Mouse (Mus musculus): ENCODE results near the gene Katnal1. TPM values are rescaled to one million over a fixed set of nuclear protein-coding genes. Genes with fewer than 3 reads are reported as not detected.

Katnal1 gene
- polyA plus RNA-seq, 1 experiment = 5.6 TPM

- no peak for DNase-seq
- Histone ChIP-seq H3K27ac (ENCODE audit: control insufficient read depth, insufficient read depth, low read length) (peak overlapping the region; percentile 98), H3K36me3 (ENCODE audit: control insufficient read depth, insufficient read depth, low read length) (no peaks in the 10 kb centered on the region; the same call in 1 of the 2 replicates), H3K4me1 (replicated peaks; ENCODE audit: control insufficient read depth, insufficient read depth, low read length) (peaks cover 55% of the 10 kb centered on the region), H3K4me3 (ENCODE audit: control insufficient read depth, insufficient read depth, low read length) (no peak overlapping the region), H3K27me3 (ENCODE audit: control insufficient read depth, insufficient read depth, low read length) (no peaks in the 10 kb centered on the region)
- 80% methylated on average over 15 of the region's 15 CpGs for WGBS
- no peak for TF ChIP-seq CTCF (IDR thresholded peaks at IDR 0.05; ENCODE audit: borderline replicate concordance, control insufficient read depth, extremely low read depth, insufficient read depth, low read length, poor library complexity)
- no peak for TF ChIP-seq POLR2A (IDR thresholded peaks at IDR 0.05; ENCODE audit: control insufficient read depth, extremely low read depth, insufficient read depth, low read length, poor library complexity)
Observed at GRCm38 (mm10) chr5:148965089-148965591, 36.0 kb upstream of the Katnal1 start.

- no peak for TF ChIP-seq CTCF (IDR thresholded peaks at IDR 0.05; ENCODE audit: borderline replicate concordance, control insufficient read depth, extremely low read depth, insufficient read depth, low read length, poor library complexity)
- no peak for TF ChIP-seq POLR2A (IDR thresholded peaks at IDR 0.05; ENCODE audit: control insufficient read depth, extremely low read depth, insufficient read depth, low read length, poor library complexity)
- DNase-seq = no peak
- Histone ChIP-seq H3K4me3 (ENCODE audit: control insufficient read depth, insufficient read depth, low read length) (no peak overlapping the region), H3K4me1 (replicated peaks; ENCODE audit: control insufficient read depth, insufficient read depth, low read length) (peaks cover 52% of the 10 kb centered on the region), H3K36me3 (ENCODE audit: control insufficient read depth, insufficient read depth, low read length) (no peaks in the 10 kb centered on the region; the same call in 1 of the 2 replicates), H3K27ac (ENCODE audit: control insufficient read depth, insufficient read depth, low read length) (peak overlapping the region; percentile 47; the same call in 1 of the 2 replicates), H3K27me3 (ENCODE audit: control insufficient read depth, insufficient read depth, low read length) (no peaks in the 10 kb centered on the region)
- WGBS = 86% methylated on average over 1 of the region's 1 CpGs
Observed at GRCm38 (mm10) chr5:148964251-148964650, 35.1 kb upstream of the Katnal1 start.

GRCm38 (mm10) chr5:148960211-148960610, 31.1 kb upstream of the Katnal1 start:
- Histone ChIP-seq H3K27me3 (ENCODE audit: control insufficient read depth, insufficient read depth, low read length) (no peaks in the 10 kb centered on the region), H3K4me1 (replicated peaks; ENCODE audit: control insufficient read depth, insufficient read depth, low read length) (peaks cover 47% of the 10 kb centered on the region), H3K27ac (ENCODE audit: control insufficient read depth, insufficient read depth, low read length) (peak overlapping the region; percentile 96), H3K4me3 (ENCODE audit: control insufficient read depth, insufficient read depth, low read length) (peak overlapping the region; percentile 41), H3K36me3 (ENCODE audit: control insufficient read depth, insufficient read depth, low read length) (no peaks in the 10 kb centered on the region; the same call in 1 of the 2 replicates)
- peak; percentile 52 for DNase-seq
- WGBS = 15% methylated on average over 10 of the region's 10 CpGs
- TF ChIP-seq POLR2A (IDR thresholded peaks at IDR 0.05; ENCODE audit: control insufficient read depth, extremely low read depth, insufficient read depth, low read length, poor library complexity) = no peak
- TF ChIP-seq CTCF (IDR thresholded peaks at IDR 0.05; ENCODE audit: borderline replicate concordance, control insufficient read depth, extremely low read depth, insufficient read depth, low read length, poor library complexity) = no peak

GRCm38 (mm10) chr5:148959068-148959990, 30.2 kb upstream of the Katnal1 start:
- peak overlapping the region; percentile 96 for H3K27ac ChIP-seq (ENCODE audit: control insufficient read depth, insufficient read depth, low read length)
- H3K4me1 ChIP-seq (replicated peaks; ENCODE audit: control insufficient read depth, insufficient read depth, low read length) = peaks cover 48% of the 10 kb centered on the region
- H3K27me3 ChIP-seq (ENCODE audit: control insufficient read depth, insufficient read depth, low read length) = no peaks in the 10 kb centered on the region
- H3K4me3 ChIP-seq (ENCODE audit: control insufficient read depth, insufficient read depth, low read length) = peak overlapping the region; percentile 41
- TF ChIP-seq CTCF (IDR thresholded peaks at IDR 0.05; ENCODE audit: borderline replicate concordance, control insufficient read depth, extremely low read depth, insufficient read depth, low read length, poor library complexity) (0 out of 2 replicates have a peak, but pooled peaks have one; percentile 37), POLR2A (IDR thresholded peaks at IDR 0.05; ENCODE audit: control insufficient read depth, extremely low read depth, insufficient read depth, low read length, poor library complexity) (peak; percentile 74)
- peak; percentile 88 for DNase-seq
- under 1% methylated on average over 35 of the region's 39 CpGs for WGBS
- no peaks in the 10 kb centered on the region; the same call in 1 of the 2 replicates for H3K36me3 ChIP-seq (ENCODE audit: control insufficient read depth, insufficient read depth, low read length)

GRCm38 (mm10) chr5:148958355-148958754, 29.2 kb upstream of the Katnal1 start:
- Histone ChIP-seq H3K27me3 (ENCODE audit: control insufficient read depth, insufficient read depth, low read length) (no peaks in the 10 kb centered on the region), H3K4me3 (ENCODE audit: control insufficient read depth, insufficient read depth, low read length) (no peak overlapping the region), H3K4me1 (replicated peaks; ENCODE audit: control insufficient read depth, insufficient read depth, low read length) (peaks cover 46% of the 10 kb centered on the region), H3K36me3 (ENCODE audit: control insufficient read depth, insufficient read depth, low read length) (no peaks in the 10 kb centered on the region; the same call in 1 of the 2 replicates), H3K27ac (ENCODE audit: control insufficient read depth, insufficient read depth, low read length) (peak overlapping the region; percentile 96)
- peak; percentile 78 for DNase-seq
- TF ChIP-seq CTCF (IDR thresholded peaks at IDR 0.05; ENCODE audit: borderline replicate concordance, control insufficient read depth, extremely low read depth, insufficient read depth, low read length, poor library complexity) (peak; percentile 76; the same call in 1 of the 2 replicates), POLR2A (IDR thresholded peaks at IDR 0.05; ENCODE audit: control insufficient read depth, extremely low read depth, insufficient read depth, low read length, poor library complexity) (no peak)
- WGBS = 39% methylated on average over 9 of the region's 9 CpGs

- DNase-seq = no peak
- TF ChIP-seq POLR2A (IDR thresholded peaks at IDR 0.05; ENCODE audit: control insufficient read depth, extremely low read depth, insufficient read depth, low read length, poor library complexity) (no peak), CTCF (IDR thresholded peaks at IDR 0.05; ENCODE audit: borderline replicate concordance, control insufficient read depth, extremely low read depth, insufficient read depth, low read length, poor library complexity) (no peak)
- no peaks in the 10 kb centered on the region; the same call in 1 of the 2 replicates for H3K36me3 ChIP-seq (ENCODE audit: control insufficient read depth, insufficient read depth, low read length)
- H3K4me3 ChIP-seq (ENCODE audit: control insufficient read depth, insufficient read depth, low read length) = no peak overlapping the region
- H3K27me3 ChIP-seq (ENCODE audit: control insufficient read depth, insufficient read depth, low read length) = no peaks in the 10 kb centered on the region
- H3K4me1 ChIP-seq (replicated peaks; ENCODE audit: control insufficient read depth, insufficient read depth, low read length) = peaks cover 50% of the 10 kb centered on the region
- H3K27ac ChIP-seq (ENCODE audit: control insufficient read depth, insufficient read depth, low read length) = peak overlapping the region; percentile 87
- WGBS = 13% methylated on average over 9 of the region's 9 CpGs
Observed at GRCm38 (mm10) chr5:148956898-148957535, 27.9 kb upstream of the Katnal1 start.
